Mouse (Mus musculus) gastrocnemius, adult 2 months (tissue): ENCODE measurements around the gene Plcg1. TPM values are rescaled to one million over a fixed set of nuclear protein-coding genes. Genes with fewer than 3 reads are reported as not detected.

Experiments
- DNase-seq: peaks from one replicate; pipeline ENCODE4 v3.0.0; 2022
- H3K27ac ChIP-seq: fragments of 200-600 bp; 2 replicates; pipeline ENCODE4 v1.8.1; 2022; ENCODE audit warnings: mild to moderate bottlenecking
- H3K4me3 ChIP-seq: fragments of 200-600 bp; 2 replicates; pipeline ENCODE4 v1.8.1; 2022; ENCODE audit warnings: mild to moderate bottlenecking, moderate library complexity
- CTCF ChIP-seq: fragments of 200-600 bp; IDR thresholded peaks from 2 replicates; pipeline ENCODE4 v1.8.1; 2022; ENCODE audit warnings: antibody characterized with exemption, mild to moderate bottlenecking, moderate library complexity
- intact Hi-C: fragments of 180-260 bp; cut with DNase I; formaldehyde crosslinking; loops from one replicate; pipeline ENCODE4 v1.15.1; 2025
- total RNA-seq, 2 experiments: library from RNA; stranded (reverse); gene quantifications; 2 replicates each; pipeline ENCODE4 v1.2.3; 2021

Plcg1 gene
- total RNA-seq, 2 experiments from 2014 or later, result 24.9 to 25.3 TPM

- TF ChIP-seq CTCF, result no peak
- Histone ChIP-seq H3K4me3 (no peak overlapping the region), H3K27ac (peak overlapping the region; percentile 75)
- DNase-seq, result peak; percentile 26
- intact Hi-C loops, result no loop called here
Measured at GRCm38 (mm10) chr2:160810802-160811201, 79.7 kb downstream of the Plcg1 start.

Other genes with a start within 250 kb of the Plcg1 start
- 10 to 100 TPM; 39.5 to 53.2 TPM for gene Top1, start 85.4 kb upstream of the Plcg1 start, total RNA-seq
- gene Zhx3, start 141.7 kb downstream of the Plcg1 start, total RNA-seq, result 10 to 100 TPM; 24.2 to 29.0 TPM
- gene Lpin3, start 149.4 kb downstream of the Plcg1 start, total RNA-seq, result 1 to 10 TPM; 3.2 to 5.0 TPM
- gene Emilin3, start 181.0 kb downstream of the Plcg1 start, total RNA-seq, result under 1 TPM; 0.20 to 0.23 TPM